Mouse (Mus musculus) fat pad, adult 2 months (tissue): ENCODE results near the gene Saxo1.
A peak's percentile ranks its signal among the peaks of the same experiment; 100 is the strongest.

Experiments used
- DNase-seq: peaks from one replicate; pipeline ENCODE4 v3.0.0-alpha.2; 2011; ENCODE audit warnings: low read depth, low spot score; ENCODE audit errors: extremely low read depth

Gene Saxo1

GRCm38 (mm10) chr4:86558228-86558627, at the start of gene Saxo1:
TSS of gene Saxo1 (minus strand) at chr4:86558328.
- no peak for DNase-seq

- no peak for DNase-seq
These were observed 33.2 kb upstream of the Saxo1 start for GRCm38 (mm10) chr4:86591304-86591703.

- DNase-seq = no peak
These were observed 30.1 kb upstream of the Saxo1 start for GRCm38 (mm10) chr4:86588236-86588635.

- DNase-seq = no peak
These were observed 22.5 kb upstream of the Saxo1 start for GRCm38 (mm10) chr4:86580591-86580990.

- no peak for DNase-seq
These were observed 21.9 kb upstream of the Saxo1 start for GRCm38 (mm10) chr4:86580056-86580455.

- no peak for DNase-seq
These were observed 18.6 kb upstream of the Saxo1 start for GRCm38 (mm10) chr4:86576630-86577225.

- no peak for DNase-seq
These were observed 18.0 kb upstream of the Saxo1 start for GRCm38 (mm10) chr4:86576120-86576541.

GRCm38 (mm10) chr4:86575283-86575983, 17.3 kb upstream of the Saxo1 start, which contains the start of gene Rraga:
TSS of gene Rraga (plus strand) at chr4:86575668.
- DNase-seq = peak; percentile 23

GRCm38 (mm10) chr4:86574939-86575282, 16.8 kb upstream of the Saxo1 start:
- no peak for DNase-seq

GRCm38 (mm10) chr4:86561061-86561460, 2.9 kb upstream of the Saxo1 start:
- no peak for DNase-seq

- DNase-seq = no peak
These were observed 878 bp upstream of the Saxo1 start for GRCm38 (mm10) chr4:86559006-86559405.

GRCm38 (mm10) chr4:86557371-86557770, 757 bp downstream of the Saxo1 start:
- DNase-seq = peak; percentile 63

GRCm38 (mm10) chr4:86555035-86555707, 3.0 kb downstream of the Saxo1 start:
- no peak for DNase-seq

- no peak for DNase-seq
These were observed 9.8 kb downstream of the Saxo1 start for GRCm38 (mm10) chr4:86548332-86548731.

GRCm38 (mm10) chr4:86545615-86546014, 12.5 kb downstream of the Saxo1 start:
- DNase-seq = no peak

- DNase-seq = no peak
These were observed 14.1 kb downstream of the Saxo1 start for GRCm38 (mm10) chr4:86543999-86544398.

- no peak for DNase-seq
These were observed 16.6 kb downstream of the Saxo1 start for GRCm38 (mm10) chr4:86541573-86541972.

GRCm38 (mm10) chr4:86538936-86539335, 19.2 kb downstream of the Saxo1 start:
- DNase-seq = no peak

- no peak for DNase-seq
These were observed 20.2 kb downstream of the Saxo1 start for GRCm38 (mm10) chr4:86537972-86538371.

GRCm38 (mm10) chr4:86534091-86534481, 24.0 kb downstream of the Saxo1 start:
- no peak for DNase-seq

GRCm38 (mm10) chr4:86533406-86534090, 24.6 kb downstream of the Saxo1 start:
- DNase-seq = no peak

GRCm38 (mm10) chr4:86529161-86529560, 29.0 kb downstream of the Saxo1 start:
- no peak for DNase-seq
